Mouse (Mus musculus) ES-E14 (cell line): ENCODE data around the gene Vps45.
"Not testable (repeated sequence)": the region's sequence is repeated elsewhere in the genome, so short reads cannot be mapped to it uniquely, and the experiment has no call there.

ENCODE experiments used
- HCFC1 ChIP-seq: IDR thresholded peaks from 2 replicates; pipeline ENCODE4 v1.6.1; 2012; ENCODE audit warnings: low read length, inconsistent platforms, borderline replicate concordance; ENCODE audit not compliant: insufficient read depth
- MAFK ChIP-seq: IDR thresholded peaks from 2 replicates; pipeline ENCODE4 v1.6.1; 2014; ENCODE audit warnings: mild to moderate bottlenecking, low read depth, low read length, inconsistent platforms; ENCODE audit not compliant: insufficient read depth
- ZC3H11A ChIP-seq: IDR thresholded peaks from 2 replicates; pipeline ENCODE4 v1.6.1; 2012; ENCODE audit warnings: low read depth, mild to moderate bottlenecking, inconsistent platforms, low read length, borderline replicate concordance
- ZNF384 ChIP-seq: IDR thresholded peaks from 2 replicates; pipeline ENCODE4 v1.6.1; 2012; ENCODE audit warnings: low read depth, low read length, inconsistent platforms

GRCm38 (mm10) chr3:96044559-96044958 is 13.7 kb downstream of the Vps45 start:
- TF ChIP-seq ZNF384, MAFK, ZC3H11A, HCFC1: not testable (repeated sequence)
